Mouse (Mus musculus): ENCODE measurements around the gene Wnt4.

Wnt4 gene

DNA sequence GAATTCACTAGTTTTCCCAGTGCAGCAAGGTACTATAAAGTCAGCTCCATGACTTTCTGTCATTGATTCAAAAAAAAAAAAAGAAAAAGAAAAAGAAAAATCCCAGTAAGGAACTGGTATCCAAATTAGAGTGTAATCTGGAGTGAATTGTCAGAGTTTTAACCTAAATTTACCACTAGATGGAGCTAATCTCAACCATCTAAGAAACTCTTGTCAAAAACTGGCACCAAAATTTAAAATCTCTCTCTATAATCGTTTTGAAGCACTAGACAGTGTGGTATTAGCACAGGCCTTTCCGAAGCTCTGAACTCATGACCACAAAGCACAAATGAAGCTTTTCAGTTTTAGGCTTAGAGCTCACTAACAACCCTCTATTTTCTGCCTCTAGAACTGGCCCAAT lies 36.2 kb downstream of the Wnt4 start:
- no peak for DNase-seq

- no peak for DNase-seq
These were observed 37.3 kb downstream of the Wnt4 start for GRCm38 (mm10) chr4:137314561-137314960.

GRCm38 (mm10) chr4:137315061-137315460 lies 37.8 kb downstream of the Wnt4 start:
- no peak for DNase-seq

- no peak for DNase-seq
These were observed 38.9 kb downstream of the Wnt4 start for GRCm38 (mm10) chr4:137316027-137316770.

DNA sequence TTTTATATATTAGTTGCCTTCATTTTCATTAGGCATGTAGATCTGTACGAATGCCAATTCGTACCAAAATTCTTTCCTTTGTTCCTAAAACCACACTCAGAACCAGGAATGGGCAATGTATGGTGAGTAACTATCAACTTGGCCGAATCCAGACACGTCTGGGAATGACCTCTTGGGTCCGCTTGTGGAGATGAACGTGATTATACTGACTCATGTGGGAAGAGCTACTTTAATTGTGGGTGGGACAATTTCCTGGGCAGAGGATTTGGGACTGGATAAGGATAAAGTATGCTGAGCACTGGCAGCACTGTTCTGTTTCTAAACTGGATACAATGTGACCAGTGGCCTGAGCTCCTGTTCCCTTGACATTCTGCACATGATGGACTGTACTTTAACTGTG lies 47.6 kb downstream of the Wnt4 start:
- DNase-seq, result no peak

DNA sequence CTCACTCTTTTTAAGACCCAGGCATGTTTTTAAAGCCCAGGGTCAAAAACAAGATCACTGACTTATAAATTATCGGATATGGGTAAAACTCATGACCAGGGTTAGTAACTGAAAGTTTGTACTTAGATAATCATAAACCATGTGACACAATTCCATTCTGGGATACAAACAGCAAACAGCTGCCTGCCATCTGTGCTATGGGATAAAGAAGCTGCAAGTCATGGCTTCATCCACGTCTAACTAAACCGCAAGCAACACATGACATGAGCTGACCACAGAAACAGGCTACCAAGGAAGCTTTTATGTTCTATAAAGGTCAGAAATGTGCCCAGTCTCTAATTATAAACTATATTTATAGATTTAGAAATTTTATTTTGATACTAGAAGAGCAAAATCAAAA lies 49.2 kb downstream of the Wnt4 start:
- DNase-seq, result no peak

GRCm38 (mm10) chr4:137332051-137332450 lies 54.8 kb downstream of the Wnt4 start:
- no peak for DNase-seq

DNA sequence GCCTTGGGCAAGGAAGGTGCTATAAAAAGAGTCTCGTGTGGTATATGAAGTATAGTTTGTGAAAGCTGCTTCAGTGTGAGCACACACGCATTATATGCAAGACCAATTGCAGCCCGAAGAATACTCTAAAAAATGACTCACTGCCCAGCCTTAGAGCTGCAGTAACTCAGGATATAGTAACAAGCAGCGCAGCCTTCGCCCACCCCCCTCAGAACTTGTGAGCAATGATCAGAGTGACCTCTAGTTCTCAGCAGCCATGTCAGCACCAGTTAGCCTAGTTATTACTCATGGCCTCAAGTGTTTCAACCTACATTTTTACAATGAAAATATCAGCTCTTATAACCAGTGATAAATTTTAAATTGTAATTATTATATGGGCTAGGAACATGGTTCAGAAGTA lies 59.2 kb downstream of the Wnt4 start:
- DNase-seq, result no peak

DNA sequence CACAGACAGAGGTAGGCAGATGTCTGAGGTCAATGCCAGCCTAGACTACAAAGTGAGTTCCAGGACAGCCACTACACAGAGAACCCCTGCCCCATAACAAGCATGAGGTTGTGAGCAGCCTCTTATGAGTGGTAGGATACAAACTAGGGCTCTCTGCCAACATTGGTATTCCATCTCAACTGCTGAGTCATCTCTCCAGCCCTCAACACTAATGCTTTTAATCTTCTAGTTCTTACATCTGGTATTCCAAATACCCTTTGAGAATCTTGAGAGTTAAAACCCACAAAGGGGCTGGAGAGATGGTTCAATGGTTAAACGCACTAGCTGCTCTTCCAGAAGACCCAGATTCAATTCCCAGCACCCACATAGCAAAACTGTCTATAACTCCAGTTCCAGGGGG lies 62.1 kb downstream of the Wnt4 start:
- DNase-seq, result no peak

- no peak for DNase-seq
These were observed 65.5 kb downstream of the Wnt4 start for GRCm38 (mm10) chr4:137342816-137343215.

- DNase-seq, result no peak
These were observed 67.8 kb downstream of the Wnt4 start for GRCm38 (mm10) chr4:137345112-137345511.

DNA sequence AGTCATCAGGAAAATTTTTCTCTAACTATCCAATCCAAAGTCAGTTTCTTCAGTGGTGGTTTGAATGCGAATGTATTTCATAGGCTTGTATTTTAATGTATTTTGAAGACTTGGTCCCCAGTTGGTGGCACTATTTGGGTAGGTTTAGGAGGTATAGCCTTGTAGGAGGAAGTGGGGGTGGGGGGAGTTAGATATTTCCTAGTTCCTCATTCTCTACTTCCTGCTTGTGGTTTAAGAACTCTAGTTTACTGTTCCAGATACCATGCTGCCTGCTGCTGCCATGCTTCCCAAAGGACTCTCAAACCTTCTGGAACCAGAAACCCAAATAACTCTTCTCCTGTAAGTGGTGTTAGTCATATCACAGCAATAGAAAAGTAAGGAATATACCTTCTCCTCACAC lies 68.5 kb downstream of the Wnt4 start:
- DNase-seq, result no peak
